Mouse (Mus musculus) ovary, postnatal 10 days (tissue): ENCODE results near the gene Atl2.

Experiments used
- DNase-seq: peaks from one replicate; pipeline ENCODE4 v3.0.0; 2022; ENCODE audit warnings: low spot score

Atl2 gene

DNA sequence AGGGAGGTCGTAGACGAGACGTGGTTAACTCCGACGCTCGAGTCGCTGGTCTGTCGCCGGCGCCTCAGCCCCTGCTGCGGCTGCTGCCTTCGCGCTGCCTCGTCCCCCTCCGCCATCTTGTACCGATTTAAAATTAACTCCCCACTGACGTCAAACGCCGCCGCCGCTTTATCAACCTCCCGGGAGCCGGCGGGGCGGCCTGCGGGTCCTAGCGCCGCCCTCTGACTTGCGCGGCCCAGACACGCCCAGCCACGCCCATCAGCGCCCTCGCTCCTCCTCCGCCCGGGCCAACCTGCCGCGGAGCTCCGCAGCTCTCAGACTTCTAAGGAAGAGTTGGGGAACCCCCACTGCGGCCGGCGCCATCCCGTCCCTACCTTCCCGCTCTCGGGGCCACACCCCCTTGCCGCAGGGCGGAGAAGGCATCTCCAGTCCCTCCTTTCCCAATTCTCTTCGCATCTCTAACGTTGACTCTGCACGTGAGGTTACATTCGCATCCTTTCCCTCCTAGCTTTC lies at the start of gene Atl2:
Gene Atl2 (minus strand): TSS at position 213 of the 513 bp plus-strand sequence.
- peak; percentile 84 for DNase-seq

DNA sequence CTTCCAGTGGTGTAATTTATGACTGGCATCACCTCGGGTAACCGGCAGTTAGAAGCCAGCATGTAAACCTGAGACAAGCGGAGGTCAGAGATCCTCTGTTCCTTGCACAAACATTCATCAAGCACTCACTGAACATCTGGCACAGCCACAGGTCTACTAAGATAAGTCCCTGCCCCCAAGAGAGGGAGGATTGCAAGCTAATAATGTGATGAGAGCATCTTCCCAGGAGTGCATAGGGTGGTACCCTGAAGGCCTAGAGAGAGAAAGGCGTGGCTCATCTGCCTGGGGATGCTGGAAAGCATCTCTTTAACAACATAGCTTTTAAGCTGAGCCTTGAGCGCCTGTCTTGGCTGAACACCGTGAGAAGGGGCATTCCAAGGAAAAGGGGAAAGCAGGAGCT lies 48.9 kb upstream of the Atl2 start:
- DNase-seq, result no peak

- no peak for DNase-seq
Measured at GRCm38 (mm10) chr17:79942418-79942817, 46.5 kb upstream of the Atl2 start.

- no peak for DNase-seq
Measured at GRCm38 (mm10) chr17:79939133-79939532, 43.2 kb upstream of the Atl2 start.

GRCm38 (mm10) chr17:79937921-79938601 lies 42.1 kb upstream of the Atl2 start:
- no peak for DNase-seq

DNA sequence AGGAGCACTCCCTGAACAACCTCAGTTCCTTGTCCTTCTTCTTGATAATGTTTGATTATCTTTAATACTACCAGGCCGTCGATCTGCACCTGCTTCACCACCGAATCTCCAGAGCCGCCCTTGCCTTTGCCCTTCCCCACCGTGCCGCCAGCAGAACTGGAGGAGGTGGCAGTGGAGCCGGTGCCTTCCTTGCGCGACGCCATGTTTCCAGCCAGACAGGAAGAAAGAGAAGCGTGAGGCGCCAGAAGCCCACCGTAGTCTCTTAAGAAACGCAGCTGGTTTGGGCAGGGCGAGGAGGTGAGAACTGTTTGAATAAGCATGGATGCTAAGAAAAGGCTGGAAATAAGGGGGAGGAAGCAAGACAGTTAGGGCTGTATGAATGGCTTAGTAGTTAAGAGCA lies 38.4 kb upstream of the Atl2 start:
- no peak for DNase-seq

DNA sequence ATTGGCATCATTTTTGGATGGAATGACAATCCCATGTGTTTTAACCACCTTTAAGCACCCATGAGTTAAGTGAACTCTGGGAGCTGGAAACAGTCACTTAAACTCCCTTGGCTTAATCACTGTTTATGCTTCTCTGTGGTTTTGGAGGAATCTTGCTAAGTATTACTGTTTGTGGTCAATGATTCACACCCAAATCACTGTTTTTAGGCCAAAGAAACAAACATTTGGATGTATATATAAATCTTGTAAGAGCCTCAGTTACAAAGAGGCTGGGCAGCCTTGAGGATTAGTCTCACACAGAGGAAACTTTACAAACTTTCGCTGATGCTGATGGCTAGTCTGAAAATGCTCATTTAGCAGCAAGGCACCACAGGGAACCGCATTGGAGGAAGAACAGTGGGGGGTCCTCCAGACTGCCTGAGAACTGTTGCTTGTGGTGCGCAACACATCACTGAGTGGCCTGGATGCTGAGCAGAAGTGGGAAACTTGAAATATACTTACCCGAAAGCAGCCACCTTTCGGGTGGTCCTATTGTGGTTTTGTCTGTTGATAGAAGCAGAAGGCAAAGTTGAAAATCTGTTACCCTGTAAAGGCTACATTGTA lies 36.9 kb upstream of the Atl2 start:
- DNase-seq, result no peak

GRCm38 (mm10) chr17:79927110-79927509 lies 31.2 kb upstream of the Atl2 start:
- no peak for DNase-seq

DNA sequence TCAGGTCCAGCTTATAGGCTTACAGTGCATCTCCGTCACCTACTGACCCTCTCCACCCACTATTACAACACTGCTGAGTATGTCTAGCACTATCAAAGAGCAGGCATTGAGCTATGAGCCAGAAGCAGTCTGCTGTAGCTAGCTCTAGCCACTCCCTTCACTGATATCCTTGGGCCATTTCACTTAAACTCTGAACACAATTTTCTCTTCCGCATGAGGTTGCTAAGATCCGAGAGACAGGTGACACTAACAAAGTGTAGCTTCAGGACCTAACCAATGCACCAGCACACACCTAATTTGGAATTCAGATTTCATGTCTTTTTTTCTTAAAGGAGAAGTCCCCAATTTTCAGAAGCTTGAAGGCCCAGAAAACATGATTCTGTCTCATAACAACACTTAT lies 30.6 kb upstream of the Atl2 start:
- DNase-seq, result no peak

DNA sequence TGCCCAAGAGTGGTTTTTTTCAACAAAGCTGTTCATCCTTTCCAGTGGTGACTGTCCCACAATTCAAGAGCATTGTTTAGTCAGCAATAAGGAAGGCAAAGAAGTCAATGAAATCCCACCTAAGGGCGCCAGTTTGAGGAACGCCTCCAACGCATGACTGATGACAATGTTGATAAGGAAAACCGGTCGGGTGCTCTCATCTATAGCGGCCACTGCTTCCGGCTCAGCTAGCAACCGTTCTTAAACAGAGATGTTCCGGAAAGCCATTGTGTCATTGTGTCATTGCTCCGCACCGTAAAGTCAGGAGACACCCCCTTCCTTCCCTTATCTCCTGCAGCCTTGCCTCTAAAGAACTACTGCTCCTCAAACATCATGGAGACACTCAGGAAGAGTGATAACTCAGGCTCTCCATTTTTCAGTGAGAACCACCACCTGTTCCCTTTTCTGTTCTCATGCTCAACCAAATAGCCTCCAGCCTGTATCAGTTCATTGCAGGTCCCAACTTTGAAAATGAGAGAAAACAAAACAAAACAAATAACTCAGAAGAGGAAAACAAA lies 30.0 kb upstream of the Atl2 start:
- no peak for DNase-seq

GRCm38 (mm10) chr17:79920355-79920754 lies 24.4 kb upstream of the Atl2 start:
- no peak for DNase-seq

- DNase-seq, result no peak
Measured at GRCm38 (mm10) chr17:79919566-79920350, 23.8 kb upstream of the Atl2 start.

- DNase-seq, result no peak
Measured at GRCm38 (mm10) chr17:79918484-79919004, 22.6 kb upstream of the Atl2 start.

- no peak for DNase-seq
Measured at GRCm38 (mm10) chr17:79916996-79917395, 21.1 kb upstream of the Atl2 start.

DNA sequence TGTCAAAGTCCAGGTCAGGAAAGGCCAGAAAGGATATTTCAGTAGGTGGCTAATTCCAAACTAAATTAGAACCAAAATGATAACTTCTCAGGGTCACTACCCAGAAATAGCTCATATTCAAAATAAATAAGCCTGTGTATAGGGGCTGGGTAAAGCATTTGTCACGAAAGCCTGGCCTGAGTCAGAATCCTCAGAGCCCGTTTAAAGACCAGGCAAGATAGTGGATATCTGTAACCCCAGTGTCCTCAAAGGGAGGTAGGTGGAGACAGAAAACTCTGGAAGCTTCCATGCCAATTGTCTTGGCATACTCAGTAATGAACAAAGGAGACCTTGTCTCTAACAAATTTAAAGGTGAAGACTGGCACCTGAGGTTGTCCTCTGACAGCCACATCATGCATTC lies 16.3 kb upstream of the Atl2 start:
- DNase-seq, result no peak

GRCm38 (mm10) chr17:79911718-79912117 lies 15.8 kb upstream of the Atl2 start:
- no peak for DNase-seq

- no peak for DNase-seq
Measured at GRCm38 (mm10) chr17:79909571-79909970, 13.6 kb upstream of the Atl2 start.

- no peak for DNase-seq
Measured at GRCm38 (mm10) chr17:79907698-79908097, 11.8 kb upstream of the Atl2 start.

DNA sequence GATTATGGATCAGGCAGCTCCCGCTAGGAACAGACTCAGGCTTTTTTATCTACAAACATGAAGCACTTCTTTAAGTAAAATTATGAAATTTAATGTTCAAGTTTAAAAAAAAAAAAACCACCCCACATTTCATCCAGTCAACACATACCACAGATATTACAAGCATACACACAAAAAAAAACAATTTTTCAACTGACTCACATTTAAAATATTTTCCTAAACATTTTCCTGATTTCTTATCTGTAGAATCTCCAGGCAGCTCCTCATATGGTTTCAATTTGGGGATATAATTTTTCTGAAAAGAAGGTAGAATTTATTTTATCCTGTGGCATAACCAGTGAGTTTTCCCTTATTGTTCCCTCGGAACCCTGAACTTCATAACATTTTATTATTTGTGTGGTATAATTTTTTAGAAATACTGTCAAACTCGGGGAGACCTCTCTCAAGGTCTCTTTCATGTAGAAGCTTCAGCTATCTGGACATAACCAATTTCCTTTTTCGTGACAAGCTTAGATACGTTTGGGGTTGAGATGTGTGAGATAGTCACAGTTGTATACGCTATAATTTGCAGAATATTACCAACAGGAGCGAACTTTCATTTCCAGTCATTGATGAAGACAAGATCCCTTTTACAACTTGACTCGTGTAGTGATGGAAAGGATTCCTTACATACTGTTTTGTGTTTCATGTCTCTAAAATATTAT lies 11.0 kb upstream of the Atl2 start:
- no peak for DNase-seq

DNA sequence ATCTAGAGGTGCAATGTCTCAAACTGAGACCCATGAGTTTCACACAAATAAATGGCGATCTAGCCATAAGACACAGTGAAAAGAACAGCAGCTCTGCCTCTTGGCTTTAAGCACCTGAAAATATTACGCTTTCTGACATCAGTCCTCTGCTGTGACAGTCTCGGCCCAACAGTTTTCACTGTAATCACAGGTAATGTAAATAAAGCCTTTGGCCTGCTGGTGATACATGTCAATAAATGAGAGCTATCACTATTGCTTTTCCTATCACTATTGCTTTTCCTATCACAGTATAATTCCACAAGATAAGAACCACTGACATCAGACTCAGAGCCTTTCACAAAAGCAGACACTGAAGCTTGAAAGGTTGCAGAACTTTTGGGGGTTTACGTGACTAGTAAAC lies 8.7 kb upstream of the Atl2 start:
- no peak for DNase-seq

DNA sequence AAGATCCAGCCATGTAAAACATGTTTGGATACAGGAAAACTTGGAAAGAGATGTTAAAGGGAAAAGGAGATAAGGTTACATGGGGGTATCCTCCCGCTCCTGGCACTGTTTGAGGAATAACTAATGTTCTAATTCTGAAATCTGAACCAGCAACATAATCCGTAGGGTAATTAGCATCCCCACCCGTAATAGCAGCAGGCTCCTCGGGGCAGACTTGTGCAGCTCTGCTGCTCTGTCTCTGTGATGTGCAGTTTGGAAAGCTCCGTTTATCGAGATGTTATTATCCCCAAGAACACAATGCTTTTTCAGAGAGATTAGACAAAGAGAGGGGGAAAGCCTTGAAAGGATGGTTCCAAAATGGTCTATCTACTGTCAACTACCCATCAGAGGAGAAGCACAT lies 5.3 kb upstream of the Atl2 start:
- DNase-seq, result no peak
